Mouse (Mus musculus): ENCODE measurements around the gene Hspa1l. TPM values are rescaled to one million over a fixed set of nuclear protein-coding genes. Genes with fewer than 3 reads are reported as not detected.
"Not testable (repeated sequence)": the region's sequence is repeated elsewhere in the genome, so short reads cannot be mapped to it uniquely, and the experiment has no call there.

The Hspa1l gene
- polyA plus RNA-seq, 1 experiment from 2014 or later = 0.55 TPM

GRCm38 (mm10) chr17:34982328-34982727 is 9.8 kb downstream of the Hspa1l start:
- no peak; the same call in 1 of the 2 replicates for ATAC-seq
- Histone ChIP-seq H3K36me3 (peaks cover 21% of the 10 kb centered on the region), H3K4me3 (replicated peaks) (peak overlapping the region; percentile 85), H3K9ac (replicated peaks) (peak overlapping the region; percentile 88), H3K4me1 (replicated peaks) (peaks cover 27% of the 10 kb centered on the region), H3K4me2 (replicated peaks) (peak overlapping the region; percentile 82), H3K9me3 (no peaks in the 10 kb centered on the region), H3K27me3 (no peaks in the 10 kb centered on the region), H3K27ac (peak overlapping the region; percentile 96)
- WGBS = under 1% methylated on average over 15 of the region's 15 CpGs

GRCm38 (mm10) chr17:34984218-34984617 is 11.7 kb downstream of the Hspa1l start:
- WGBS = 69% methylated on average over 2 of the region's 2 CpGs
- no peak for ATAC-seq
- Histone ChIP-seq H3K27me3 (no peaks in the 10 kb centered on the region), H3K9ac (replicated peaks) (no peak overlapping the region), H3K4me1 (replicated peaks) (peaks cover 27% of the 10 kb centered on the region), H3K27ac (no peak overlapping the region), H3K36me3 (peaks cover 25% of the 10 kb centered on the region), H3K4me3 (replicated peaks) (no peak overlapping the region), H3K4me2 (replicated peaks) (no peak overlapping the region), H3K9me3 (no peaks in the 10 kb centered on the region)

DNA sequence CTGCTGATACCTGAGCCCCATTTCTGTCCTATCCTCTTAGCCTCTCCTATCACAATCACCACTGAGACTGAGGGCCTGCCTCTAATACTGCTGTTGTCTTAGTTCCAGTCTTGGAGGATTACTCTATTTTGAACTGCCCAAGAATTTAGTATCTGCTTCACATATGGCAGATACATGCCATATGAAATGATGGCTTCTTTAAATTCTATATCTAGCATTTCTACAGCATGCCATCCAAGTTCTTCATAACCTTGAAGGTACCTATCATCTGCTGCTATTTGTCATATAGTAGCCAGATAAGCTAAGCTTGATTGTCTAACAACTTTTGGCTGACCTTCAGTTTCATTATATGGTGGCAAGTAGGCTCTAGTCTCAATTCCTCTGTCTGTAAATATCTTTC is 22.2 kb downstream of the Hspa1l start:
- Histone ChIP-seq H3K4me2 (replicated peaks) (no peak overlapping the region), H3K27me3 (no peaks in the 10 kb centered on the region), H3K4me3 (replicated peaks) (no peak overlapping the region), H3K27ac (no peak overlapping the region), H3K4me1 (replicated peaks) (peaks cover 19% of the 10 kb centered on the region), H3K9me3 (no peaks in the 10 kb centered on the region), H3K36me3 (peaks cover 14% of the 10 kb centered on the region; the same call in 1 of the 2 replicates), H3K9ac (replicated peaks) (no peak overlapping the region)
- ATAC-seq = no peak

GRCm38 (mm10) chr17:34995192-34995591 is 22.7 kb downstream of the Hspa1l start:
- not testable (repeated sequence) for ATAC-seq

DNA sequence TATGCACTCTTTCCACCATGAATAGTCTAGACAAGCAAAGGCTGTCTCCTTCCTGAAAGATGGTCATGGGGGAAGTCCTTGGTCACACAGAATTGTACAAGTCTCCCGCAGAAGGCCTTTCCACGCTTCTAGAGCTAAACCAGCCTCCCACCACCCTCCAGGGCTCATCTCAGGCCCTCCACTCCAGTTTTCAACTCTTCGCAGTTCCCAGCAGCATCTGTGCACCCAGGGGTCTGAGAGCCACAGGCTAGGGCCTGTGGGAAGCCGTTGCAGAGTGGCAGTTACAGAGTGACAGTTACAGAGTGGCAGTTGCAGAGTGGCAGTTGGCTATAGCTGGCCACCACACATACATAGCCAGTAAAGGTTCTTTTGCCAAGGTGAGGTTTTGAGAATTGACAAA is 23.4 kb downstream of the Hspa1l start:
- WGBS = 96% methylated on average over 4 of the region's 4 CpGs
- H3K36me3 ChIP-seq, ATAC-seq: not testable (repeated sequence)

More at GRCm38 (mm10) chr17:34995192-34995591, 22.7 kb downstream of the Hspa1l start:
- H3K4me1 ChIP-seq (replicated peaks) = peaks cover 23% of the 10 kb centered on the region
- not testable (repeated sequence) for H3K9ac ChIP-seq (replicated peaks); H3K9me3 ChIP-seq; H3K27me3 ChIP-seq; H3K27ac ChIP-seq; H3K4me3 ChIP-seq (replicated peaks); H3K4me2 ChIP-seq (replicated peaks)
- WGBS = 95% methylated on average over 4 of the region's 4 CpGs
- peaks cover 14% of the 10 kb centered on the region; the same call in 1 of the 2 replicates for H3K36me3 ChIP-seq

GRCm38 (mm10) chr17:34996411-34997141 is 24.1 kb downstream of the Hspa1l start:
- Histone ChIP-seq H3K4me1 (replicated peaks) (peaks cover 26% of the 10 kb centered on the region), H3K4me2 (replicated peaks) (no peak overlapping the region; the same call in 1 of the 2 replicates), H3K36me3 (0 out of 2 replicates have a peak, but pooled peaks cover 2% of the 10 kb centered on the region), H3K27ac (no peak overlapping the region), H3K27me3 (no peaks in the 10 kb centered on the region), H3K9ac (replicated peaks) (no peak overlapping the region), H3K9me3 (no peaks in the 10 kb centered on the region), H3K4me3 (replicated peaks) (no peak overlapping the region)
- 89% methylated on average over 14 of the region's 14 CpGs for WGBS
- ATAC-seq = no peak

More for the DNA sequence above, 23.4 kb downstream of the Hspa1l start:
- H3K27ac ChIP-seq; H3K4me3 ChIP-seq (replicated peaks); H3K9ac ChIP-seq (replicated peaks); H3K4me2 ChIP-seq (replicated peaks); H3K27me3 ChIP-seq; H3K9me3 ChIP-seq: not testable (repeated sequence)
- peaks cover 23% of the 10 kb centered on the region for H3K4me1 ChIP-seq (replicated peaks)

GRCm38 (mm10) chr17:34997142-34997483 is 24.6 kb downstream of the Hspa1l start:
- no peak overlapping the region for H3K27ac ChIP-seq
- no peaks in the 10 kb centered on the region for H3K27me3 ChIP-seq
- ATAC-seq = no peak
- 0 out of 2 replicates have a peak, but pooled peaks cover 2% of the 10 kb centered on the region for H3K36me3 ChIP-seq
- H3K9me3 ChIP-seq = no peaks in the 10 kb centered on the region
- no peak overlapping the region for H3K9ac ChIP-seq (replicated peaks)
- 89% methylated on average over 5 of the region's 5 CpGs for WGBS
- H3K4me2 ChIP-seq (replicated peaks) = no peak overlapping the region
- H3K4me3 ChIP-seq (replicated peaks) = no peak overlapping the region
- peaks cover 31% of the 10 kb centered on the region for H3K4me1 ChIP-seq (replicated peaks)

GRCm38 (mm10) chr17:34998526-34999430 is 26.3 kb downstream of the Hspa1l start:
- Histone ChIP-seq H3K4me3 (replicated peaks) (no peak overlapping the region), H3K4me1 (replicated peaks) (peaks cover 46% of the 10 kb centered on the region), H3K27ac (no peak overlapping the region), H3K27me3 (no peaks in the 10 kb centered on the region), H3K4me2 (replicated peaks) (peak overlapping the region; percentile 51), H3K36me3 (0 out of 2 replicates have a peak, but pooled peaks cover 2% of the 10 kb centered on the region), H3K9me3 (no peaks in the 10 kb centered on the region), H3K9ac (replicated peaks) (no peak overlapping the region)
- 94% methylated on average over 15 of the region's 15 CpGs for WGBS
- no peak for ATAC-seq

DNA sequence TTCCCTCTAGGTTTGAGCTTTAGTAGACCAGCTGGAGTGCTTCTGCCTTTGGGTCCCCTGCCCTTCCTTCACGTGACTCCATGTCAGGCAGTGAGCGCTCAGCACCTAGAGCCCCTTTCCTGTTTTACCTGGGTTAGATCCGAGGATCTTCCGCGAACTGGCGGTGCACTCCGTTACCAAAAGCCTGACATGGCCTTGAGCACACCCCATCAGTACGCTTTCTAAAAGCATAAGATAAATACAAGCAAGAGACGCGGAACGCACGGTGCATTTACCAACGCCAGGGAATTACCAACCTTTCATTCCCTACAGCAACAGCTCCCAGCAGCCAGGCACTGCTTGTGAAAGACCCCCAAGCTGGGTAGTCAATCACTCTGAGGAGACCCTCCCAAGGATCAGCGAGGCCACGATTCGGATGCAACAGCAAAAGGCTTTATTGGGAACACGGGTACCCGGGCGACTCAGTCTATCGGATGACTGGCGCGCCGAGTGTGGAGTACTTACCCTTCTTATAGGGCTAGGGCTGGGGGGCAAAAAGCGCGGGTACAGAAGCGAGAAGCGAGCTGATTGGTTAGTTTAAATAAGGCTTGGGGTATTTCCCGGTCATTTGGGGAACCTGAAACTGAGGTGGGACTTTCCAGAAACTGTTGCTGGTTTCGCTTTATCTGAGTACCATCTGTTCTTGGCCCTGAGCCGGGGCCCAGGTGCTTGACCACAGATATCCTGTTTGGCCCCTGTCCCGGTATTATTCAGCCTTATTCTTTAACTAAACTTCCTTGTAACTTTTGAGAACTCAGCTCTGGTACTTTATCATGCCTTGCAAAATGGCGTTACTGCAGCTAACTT is 27.6 kb downstream of the Hspa1l start:
- H3K4me2 ChIP-seq (replicated peaks) = peak overlapping the region; percentile 100
- peak overlapping the region; percentile 94 for H3K4me3 ChIP-seq (replicated peaks)
- peak overlapping the region; percentile 96; the same call in 1 of the 2 replicates for H3K27ac ChIP-seq
- not testable (repeated sequence) for ATAC-seq, H3K9me3 ChIP-seq, H3K27me3 ChIP-seq
- peaks cover 14% of the 10 kb centered on the region for H3K36me3 ChIP-seq
- peak overlapping the region; percentile 97 for H3K9ac ChIP-seq (replicated peaks)
- 26% methylated on average over 30 of the region's 32 CpGs for WGBS
- H3K4me1 ChIP-seq (replicated peaks) = peaks cover 46% of the 10 kb centered on the region

DNA sequence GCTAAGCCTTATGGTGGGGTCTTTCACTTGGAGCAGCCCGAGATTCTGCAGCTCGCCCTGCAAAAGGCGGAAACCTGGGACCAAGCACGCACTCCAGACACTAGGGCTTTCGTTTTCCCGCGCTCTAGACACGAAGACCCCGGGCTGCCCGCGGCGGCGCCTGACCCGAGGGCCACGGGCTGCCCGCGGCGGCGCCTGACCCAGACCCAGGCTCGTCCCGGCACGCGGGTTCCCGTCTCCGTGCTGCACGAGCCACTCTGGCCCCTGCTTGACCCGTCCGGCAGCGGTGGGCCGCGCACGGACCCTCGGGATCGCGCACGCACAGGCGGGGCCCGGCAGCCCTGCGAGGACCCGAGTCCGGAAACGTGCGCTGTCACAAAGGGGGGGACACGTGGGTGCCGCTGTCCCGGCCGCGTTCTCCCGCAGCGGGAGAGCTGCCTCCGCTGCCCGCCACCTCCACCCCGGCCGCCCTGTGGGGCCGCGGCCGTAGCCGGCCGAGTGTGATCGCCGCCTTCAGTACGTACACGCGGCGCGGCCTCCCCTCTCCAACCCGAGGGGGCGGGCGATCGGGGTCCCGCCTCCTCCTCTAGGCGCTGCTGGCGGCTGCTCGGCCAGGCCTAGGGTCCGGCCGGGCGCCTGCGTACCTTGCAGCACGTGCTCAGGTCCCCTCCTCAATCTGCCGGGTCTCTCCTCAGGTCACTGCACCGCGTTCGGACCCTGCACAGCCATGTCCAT is 28.4 kb downstream of the Hspa1l start, which contains the start of gene Vars:
TSS of gene Vars (plus strand) at position 271 of the 735 bp plus-strand sequence.
- H3K9me3 ChIP-seq = no peaks in the 10 kb centered on the region
- H3K27ac ChIP-seq = peak within 1 kb of the TSS; percentile 96
- no peaks in the 10 kb centered on the region for H3K27me3 ChIP-seq
- H3K4me3 ChIP-seq (replicated peaks) = peak within 1 kb of the TSS; percentile 94
- peak; percentile 93 for ATAC-seq
- under 1% methylated on average over 71 of the region's 83 CpGs for WGBS
- peak within 1 kb of the TSS; percentile 100 for H3K4me2 ChIP-seq (replicated peaks)
- H3K4me1 ChIP-seq (replicated peaks) = peaks cover 46% of the 10 kb centered on the region
- peaks cover 21% of the 10 kb centered on the region for H3K36me3 ChIP-seq
- peak within 1 kb of the TSS; percentile 97 for H3K9ac ChIP-seq (replicated peaks)
